20 mouse cellular contexts compared by ENCODE assay signal in genomic region chr3:101360832-101361231, GRCm38 (mm10). TPM values are rescaled to one million over a fixed set of nuclear protein-coding genes. Genes with fewer than 3 reads are reported as not detected.
A peak's percentile ranks its signal among the peaks of the same experiment; 100 is the strongest.
DNase-seq lines count a peak whose midpoint lies in the region; TF ChIP-seq lines count a peak whose summit lies in the region.
"Had no signal": no experiment of that assay in that cellular context is flagged by ENCODE, and none has a peak within 500 bp of the region (broad histone marks: within the 10 kb centered on the region; RNA-seq: fewer than 3 reads in every experiment).

No protein-coding gene starts in this region.

- TF ChIP-seq CTCF in olfactory bulb, adult 2 months (IDR thresholded peaks at IDR 0.05; ENCODE audit: insufficient read depth, low read depth, low read length) = no peak

- H3K4me1 ChIP-seq in olfactory bulb, adult 2 months (ENCODE audit: control insufficient read depth, insufficient read depth, low read length) = peaks cover 4% of the 10 kb centered on the region

- 53% methylated on average over 6 of the region's 6 CpGs for WGBS in olfactory bulb, adult 2 months

- no peak overlapping the region for H3K4me3 ChIP-seq in olfactory bulb, adult 2 months (ENCODE audit: insufficient read depth, low read depth, low read length)
- H3K4me3 ChIP-seq: embryonic facial prominence, embryonic 10.5 days; embryonic facial prominence, embryonic 12.5 days; forebrain, embryonic 10.5 days; forebrain, embryonic 12.5 days had no signal

- H3K27ac ChIP-seq in olfactory bulb, adult 2 months (ENCODE audit: insufficient read depth, low read depth, low read length) = peak overlapping the region; percentile 20; the same call in 1 of the 2 replicates
- H3K27ac ChIP-seq: embryonic facial prominence, embryonic 10.5 days; embryonic facial prominence, embryonic 12.5 days; forebrain, embryonic 10.5 days; forebrain, embryonic 12.5 days had no signal

- intact Hi-C loops in left cerebral cortex, postnatal 36 days (cut with DNase I) = no loop called here

- TF ChIP-seq POLR2A in olfactory bulb, adult 2 months (IDR thresholded peaks at IDR 0.05; ENCODE audit: insufficient read depth, low read depth, low read length) = no peak

- peak; percentile 20 to 31 for DNase-seq in left cerebral cortex, adult 18-20 months (ENCODE audit: low spot score in 2 of 2)
- DNase-seq in left cerebral cortex, postnatal 36 days (ENCODE audit: low spot score in 2 of 2) = no peak
- DNase-seq in right cerebral cortex, adult 18-20 months = peak; percentile 39
- no peak for DNase-seq in right cerebral cortex, postnatal 14 days
- peak; percentile 71 for DNase-seq in brain, adult 2 months (ENCODE audit: low read depth, low spot score)
- no peak for DNase-seq in gastrocnemius, postnatal 25 days
- DNase-seq: adrenal gland, adult 2 months; adrenal gland, postnatal 10 days; adrenal gland, postnatal 25 days; cerebellum, adult 11-12 months; cerebellum, adult 2 months; cerebellum, adult 9-10 months; cerebellum, postnatal 10 days; cerebellum, postnatal 25 days had no signal

RNA-seq across cellular contexts. Expression of gene Igsf3, which starts 16.1 kb away (rescaled TPM):
- 10 to 100 TPM; 18.0 to 18.5 TPM for total RNA-seq in left cerebral cortex, adult 18-20 months (2021)
- 10 to 100 TPM; 19.4 to 23.3 TPM for total RNA-seq in left cerebral cortex, postnatal 36 days (2021)
- polyA plus RNA-seq in olfactory bulb, adult 2 months (2012; ENCODE audit: insufficient read depth, insufficient read length, low replicate concordance, missing spikeins) = not detected in 2 replicates
- total RNA-seq in gastrocnemius, postnatal 25 days (2021) = 1 to 10 TPM; 3.6 to 4.1 TPM
- total RNA-seq: MEL had no signal

Comparison
In these comparisons a context has a peak if more than half of its experiments do, and no peak if none do; other contexts are left out.
1. DNase-seq: peak in left cerebral cortex, adult 18-20 months (2 of 2), right cerebral cortex, adult 18-20 months (single experiment) and brain, adult 2 months (single experiment); none in left cerebral cortex, postnatal 36 days (0 of 2), right cerebral cortex, postnatal 14 days (single experiment) and gastrocnemius, postnatal 25 days (single experiment).